Mouse (Mus musculus) testis, adult 2 months (tissue): ENCODE measurements around the gene Camta1. TPM values are rescaled to one million over a fixed set of nuclear protein-coding genes. Genes with fewer than 3 reads are reported as not detected.

ENCODE experiments used
- H3K27ac ChIP-seq: fragments of 200-500 bp; 2 replicates; pipeline ENCODE4 v1.5.1; 2012; ENCODE audit warnings: low read depth, low read length; ENCODE audit not compliant: control insufficient read depth, insufficient read depth
- H3K27me3 ChIP-seq: fragments of 200-500 bp; 2 replicates; pipeline ENCODE4 v1.6.1; 2012; ENCODE audit warnings: mild to moderate bottlenecking, low read length, moderate library complexity; ENCODE audit not compliant: control insufficient read depth, insufficient read depth
- H3K36me3 ChIP-seq: fragments of 200-500 bp; 2 replicates; pipeline ENCODE4 v1.6.1; 2012; ENCODE audit warnings: mild to moderate bottlenecking, low read length; ENCODE audit not compliant: control insufficient read depth, insufficient read depth
- H3K4me1 ChIP-seq: fragments of 200-500 bp; 2 replicates; pipeline ENCODE4 v1.6.1; 2012; ENCODE audit warnings: low read length; ENCODE audit not compliant: control insufficient read depth, insufficient read depth
- H3K4me3 ChIP-seq: fragments of 200-500 bp; 2 replicates; pipeline ENCODE4 v1.5.1; 2012; ENCODE audit warnings: low read depth, mild to moderate bottlenecking, low read length, moderate library complexity, mixed read lengths; ENCODE audit not compliant: control insufficient read depth
- CTCF ChIP-seq: fragments of 200-500 bp; IDR thresholded peaks from 2 replicates; pipeline ENCODE4 v1.5.1; 2012; ENCODE audit warnings: low read depth, mild to moderate bottlenecking, inconsistent platforms, low read length, moderate library complexity; ENCODE audit not compliant: control insufficient read depth, insufficient read depth, insufficient replicate concordance
- POLR2A ChIP-seq: fragments of 200-500 bp; IDR thresholded peaks from 2 replicates; pipeline ENCODE4 v1.6.1; 2012; ENCODE audit warnings: low read depth, mild to moderate bottlenecking, inconsistent platforms, low read length, moderate library complexity; ENCODE audit not compliant: control insufficient read depth
- polyA plus RNA-seq: library from polyadenylated mRNA; depleted of rRNA; stranded (reverse); fragments of >200 nt; gene quantifications from 2 replicates; pipeline ENCODE4 v1.2.3, GENCODE M21; 2012

The Camta1 gene
- polyA plus RNA-seq, 1 experiment, result 15.4 TPM

DNA sequence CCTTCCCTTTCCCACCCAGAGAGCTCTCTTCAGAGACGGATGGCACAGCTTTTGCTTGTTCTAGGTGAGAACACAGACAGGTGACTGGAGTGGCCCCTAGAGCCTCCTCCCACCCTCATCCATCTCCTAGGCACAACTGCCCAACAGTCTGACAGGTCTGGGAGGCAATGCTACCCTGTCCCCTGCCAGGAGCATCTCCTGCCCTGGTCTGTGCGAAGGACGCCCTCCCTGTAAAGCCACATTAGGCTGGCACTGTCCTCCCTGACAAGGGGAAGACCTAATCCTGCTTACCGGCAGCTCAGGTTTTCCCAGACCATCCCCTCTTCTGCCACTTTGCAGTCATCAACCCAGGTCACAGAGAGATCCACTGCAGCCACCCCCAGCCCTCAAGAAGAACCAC, 206.4 kb downstream of the Camta1 start:
- no peak overlapping the region for H3K27ac ChIP-seq
- TF ChIP-seq POLR2A (no peak), CTCF (no peak)
- H3K4me3 ChIP-seq, result no peak overlapping the region
- H3K4me1 ChIP-seq, result no peaks in the 10 kb centered on the region
- no peaks in the 10 kb centered on the region for H3K27me3 ChIP-seq
- no peaks in the 10 kb centered on the region for H3K36me3 ChIP-seq

DNA sequence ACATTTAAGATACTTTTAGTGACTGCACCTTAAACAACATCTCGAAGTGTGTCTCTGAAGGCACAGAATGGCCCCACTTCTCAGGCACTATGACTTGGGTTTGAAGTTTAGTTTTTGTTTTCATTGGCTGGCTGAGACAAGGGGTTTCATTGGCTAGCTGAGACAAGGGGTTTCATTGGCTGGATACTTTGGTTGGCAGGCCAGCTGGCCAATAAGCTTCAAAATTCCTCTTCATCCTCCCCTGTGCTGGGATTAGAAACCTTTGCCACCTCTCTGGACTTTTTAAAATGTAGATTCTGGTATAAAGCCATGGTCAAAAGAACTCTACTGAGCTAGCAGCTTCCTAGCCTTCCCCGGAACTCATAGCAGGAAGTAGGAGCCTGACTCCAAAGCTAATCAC, 219.3 kb downstream of the Camta1 start:
- TF ChIP-seq POLR2A, result no peak
- no peak for TF ChIP-seq CTCF
- no peak overlapping the region for H3K27ac ChIP-seq
- H3K4me1 ChIP-seq, result 0 out of 2 replicates have a peak, but pooled peaks cover 3% of the 10 kb centered on the region
- no peaks in the 10 kb centered on the region for H3K27me3 ChIP-seq
- peak overlapping the region; percentile 15 for H3K4me3 ChIP-seq
- H3K36me3 ChIP-seq, result no peaks in the 10 kb centered on the region

GRCm38 (mm10) chr4:151640971-151641370, 220.7 kb downstream of the Camta1 start:
- Histone ChIP-seq H3K27me3 (no peaks in the 10 kb centered on the region), H3K27ac (no peak overlapping the region), H3K36me3 (no peaks in the 10 kb centered on the region), H3K4me1 (0 out of 2 replicates have a peak, but pooled peaks cover 3% of the 10 kb centered on the region), H3K4me3 (no peak overlapping the region)
- no peak for TF ChIP-seq POLR2A
- no peak for TF ChIP-seq CTCF

- no peak overlapping the region for H3K4me3 ChIP-seq
- H3K27ac ChIP-seq, result no peak overlapping the region
- TF ChIP-seq POLR2A (no peak), CTCF (no peak)
- H3K4me1 ChIP-seq, result peaks cover 5% of the 10 kb centered on the region; the same call in 1 of the 2 replicates
- no peaks in the 10 kb centered on the region for H3K27me3 ChIP-seq
- no peaks in the 10 kb centered on the region for H3K36me3 ChIP-seq
These were observed 222.7 kb downstream of the Camta1 start for GRCm38 (mm10) chr4:151638941-151639340.

DNA sequence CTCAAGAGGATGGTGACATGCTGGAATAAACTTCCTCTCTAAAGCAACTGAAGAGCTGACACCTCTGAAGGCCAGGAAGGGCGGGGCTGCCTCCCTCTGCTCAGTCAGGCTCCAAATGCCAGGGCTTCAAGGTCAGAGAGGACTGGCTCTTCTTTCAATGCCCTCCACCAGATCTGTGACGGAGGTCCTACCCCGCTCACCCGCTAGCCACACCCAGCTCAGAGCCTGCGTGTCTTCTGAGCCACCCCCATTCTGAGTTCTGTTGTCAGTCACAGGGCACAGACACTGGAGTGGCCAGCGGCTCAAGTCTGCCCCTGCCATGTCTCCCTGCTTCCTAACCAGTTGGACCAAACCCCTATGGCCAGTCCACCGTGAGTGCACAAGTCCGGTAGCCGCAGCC, 224.3 kb downstream of the Camta1 start:
- Histone ChIP-seq H3K27ac (no peak overlapping the region), H3K4me1 (peaks cover 2% of the 10 kb centered on the region; the same call in 1 of the 2 replicates), H3K4me3 (no peak overlapping the region), H3K27me3 (no peaks in the 10 kb centered on the region), H3K36me3 (no peaks in the 10 kb centered on the region)
- no peak for TF ChIP-seq POLR2A
- TF ChIP-seq CTCF, result no peak

GRCm38 (mm10) chr4:151634771-151635170, 226.9 kb downstream of the Camta1 start:
- Histone ChIP-seq H3K4me1 (peaks cover 2% of the 10 kb centered on the region; the same call in 1 of the 2 replicates), H3K27me3 (no peaks in the 10 kb centered on the region), H3K27ac (no peak overlapping the region), H3K36me3 (no peaks in the 10 kb centered on the region), H3K4me3 (no peak overlapping the region)
- no peak for TF ChIP-seq CTCF
- no peak for TF ChIP-seq POLR2A

GRCm38 (mm10) chr4:151633795-151634194, 227.9 kb downstream of the Camta1 start:
- peaks cover 2% of the 10 kb centered on the region; the same call in 1 of the 2 replicates for H3K4me1 ChIP-seq
- H3K27me3 ChIP-seq, result no peaks in the 10 kb centered on the region
- TF ChIP-seq CTCF (no peak), POLR2A (no peak)
- H3K36me3 ChIP-seq, result no peaks in the 10 kb centered on the region
- no peak overlapping the region for H3K27ac ChIP-seq
- H3K4me3 ChIP-seq, result no peak overlapping the region

- Histone ChIP-seq H3K27ac (no peak overlapping the region), H3K36me3 (no peaks in the 10 kb centered on the region), H3K27me3 (no peaks in the 10 kb centered on the region), H3K4me3 (no peak overlapping the region), H3K4me1 (peaks cover 2% of the 10 kb centered on the region; the same call in 1 of the 2 replicates)
- TF ChIP-seq POLR2A (no peak), CTCF (no peak)
These were observed 229.4 kb downstream of the Camta1 start for GRCm38 (mm10) chr4:151632321-151632720.
